Mouse (Mus musculus): ENCODE results near the gene Rac2.

- TF ChIP-seq CTCF (conservative IDR thresholded peaks at IDR 0.05; ENCODE audit: insufficient read depth, insufficient read length, low read depth, low read length): no peak
- TF ChIP-seq POLR2A (IDR thresholded peaks at IDR 0.05; ENCODE audit: low read depth, low read length): no peak
These were observed 59.6 kb downstream of the Rac2 start for GRCm38 (mm10) chr15:78513019-78513418.
